Mouse (Mus musculus) brown adipose tissue, adult 24 weeks (tissue): ENCODE results near the gene Mta1. TPM values are rescaled to one million over a fixed set of nuclear protein-coding genes. Genes with fewer than 3 reads are reported as not detected.

Experiments
- H3K27ac ChIP-seq: fragments of 200-500 bp; replicated peaks from 2 replicates; pipeline ENCODE4 v1.5.1; 2012; ENCODE audit warnings: low read depth, mild to moderate bottlenecking, low read length
- H3K4me1 ChIP-seq: fragments of 200-500 bp; 2 replicates; pipeline ENCODE4 v1.6.1; 2012; ENCODE audit warnings: low read length, mixed read lengths; ENCODE audit not compliant: control insufficient read depth, insufficient read depth, insufficient read length
- H3K4me3 ChIP-seq: fragments of 200-500 bp; 2 replicates; pipeline ENCODE4 v1.5.1; 2012; ENCODE audit warnings: low read depth, mild to moderate bottlenecking, low read length, moderate library complexity; ENCODE audit not compliant: insufficient read depth
- polyA plus RNA-seq: library from polyadenylated mRNA; stranded (reverse); fragments of >200 nt; gene quantifications from 2 replicates; pipeline ENCODE4 v1.2.4, GENCODE M21; 2012; ENCODE audit not compliant: missing spikeins, insufficient read depth, insufficient read length

Gene Mta1
- polyA plus RNA-seq, 1 experiment: 20.6 TPM

DNA sequence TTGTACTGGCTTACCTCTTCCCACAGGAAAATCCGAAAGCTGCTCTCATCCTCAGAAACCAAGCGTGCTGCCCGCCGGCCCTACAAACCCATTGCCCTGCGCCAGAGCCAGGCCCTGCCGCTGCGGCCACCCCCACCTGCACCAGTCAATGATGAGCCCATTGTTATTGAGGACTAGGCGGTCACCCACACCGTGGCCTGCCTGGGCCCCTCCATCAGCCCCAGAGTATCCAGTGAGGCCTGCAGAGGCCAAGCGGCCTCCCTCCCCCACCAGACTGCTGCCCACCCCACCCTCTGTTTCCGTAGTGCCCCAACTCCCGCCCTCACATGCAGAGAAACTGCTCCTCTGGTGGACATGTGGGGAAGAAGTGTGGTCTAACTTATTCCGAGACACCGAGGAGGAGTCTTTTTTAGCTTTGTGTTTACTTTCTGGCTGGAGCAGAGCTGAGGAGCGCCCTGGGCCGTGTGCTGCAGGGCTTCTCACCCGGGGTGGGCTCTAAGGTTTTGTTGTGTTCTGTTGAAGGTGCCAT is 38.5 kb downstream of the Mta1 start:
- H3K4me1 ChIP-seq: no peaks in the 10 kb centered on the region
- no peak overlapping the region for H3K27ac ChIP-seq
- no peak overlapping the region for H3K4me3 ChIP-seq

DNA sequence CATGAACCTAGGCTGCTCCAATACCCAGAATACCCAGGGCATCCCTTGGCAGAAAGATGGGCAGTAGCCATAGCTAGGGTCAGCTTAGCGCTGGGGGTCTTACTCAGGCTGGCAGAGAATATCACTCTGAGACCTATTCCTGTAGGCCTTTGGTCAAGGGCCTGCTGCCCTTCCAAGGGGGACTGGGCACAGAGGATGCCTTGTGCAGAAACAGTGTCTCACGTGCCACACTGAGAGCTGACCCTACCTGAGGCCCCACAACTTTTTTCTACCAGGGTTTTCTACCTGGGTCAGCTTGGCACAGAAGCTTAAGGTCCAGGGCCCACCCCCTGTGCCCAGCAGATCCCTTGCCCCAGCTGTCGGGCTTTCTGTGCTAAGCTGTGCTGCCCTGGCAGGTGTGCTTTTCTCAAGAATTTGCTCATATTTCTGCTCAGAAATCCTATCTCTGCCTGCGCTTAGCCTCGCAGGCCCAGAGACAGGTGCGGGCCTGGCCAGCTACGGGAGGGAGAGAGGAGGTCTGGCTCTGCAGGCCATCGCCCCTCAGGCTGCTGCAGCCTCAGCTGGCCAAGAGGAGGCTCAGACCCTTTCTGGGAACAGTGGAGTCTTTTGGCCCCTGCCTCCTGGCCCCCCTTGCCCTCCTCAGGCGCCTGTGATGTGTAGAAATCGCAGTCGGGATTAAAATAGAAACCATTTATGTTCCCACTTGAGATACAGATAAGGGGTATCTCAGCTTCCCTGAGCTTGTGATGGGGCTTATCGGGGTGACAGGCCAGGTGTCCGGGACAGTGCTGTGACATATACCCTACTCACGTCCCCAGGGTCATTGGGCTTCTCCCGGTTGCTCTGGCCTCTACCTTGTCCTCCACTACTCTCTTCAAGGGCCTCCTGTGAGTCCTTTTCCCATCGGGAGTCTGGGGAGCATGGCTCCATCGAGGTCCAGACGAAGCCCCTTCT is 39.5 kb downstream of the Mta1 start:
- Histone ChIP-seq H3K4me3 (no peak overlapping the region), H3K27ac (no peak overlapping the region), H3K4me1 (0 out of 2 replicates have a peak, but pooled peaks cover 3% of the 10 kb centered on the region)

DNA sequence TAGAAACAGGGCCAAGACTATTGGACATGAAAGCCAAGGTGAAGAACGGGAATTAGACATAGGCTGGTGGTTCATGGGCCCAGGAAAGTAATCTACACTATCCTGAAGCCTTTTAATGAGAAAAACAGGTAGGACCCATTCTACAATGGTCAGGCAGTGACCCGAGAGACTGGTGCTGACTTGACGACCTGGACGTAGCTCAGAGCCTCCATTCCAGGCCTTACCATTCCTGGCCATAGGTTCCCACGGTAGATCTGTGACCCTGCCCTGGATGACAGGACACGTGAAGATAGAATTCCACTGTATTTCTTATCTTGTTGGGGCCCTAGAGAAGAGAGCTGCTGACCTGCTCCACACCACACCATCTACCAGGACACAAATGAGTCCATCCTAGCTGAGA is 40.2 kb downstream of the Mta1 start:
- Histone ChIP-seq H3K4me1 (peaks cover 6% of the 10 kb centered on the region; the same call in 1 of the 2 replicates), H3K4me3 (no peak overlapping the region), H3K27ac (no peak overlapping the region)

DNA sequence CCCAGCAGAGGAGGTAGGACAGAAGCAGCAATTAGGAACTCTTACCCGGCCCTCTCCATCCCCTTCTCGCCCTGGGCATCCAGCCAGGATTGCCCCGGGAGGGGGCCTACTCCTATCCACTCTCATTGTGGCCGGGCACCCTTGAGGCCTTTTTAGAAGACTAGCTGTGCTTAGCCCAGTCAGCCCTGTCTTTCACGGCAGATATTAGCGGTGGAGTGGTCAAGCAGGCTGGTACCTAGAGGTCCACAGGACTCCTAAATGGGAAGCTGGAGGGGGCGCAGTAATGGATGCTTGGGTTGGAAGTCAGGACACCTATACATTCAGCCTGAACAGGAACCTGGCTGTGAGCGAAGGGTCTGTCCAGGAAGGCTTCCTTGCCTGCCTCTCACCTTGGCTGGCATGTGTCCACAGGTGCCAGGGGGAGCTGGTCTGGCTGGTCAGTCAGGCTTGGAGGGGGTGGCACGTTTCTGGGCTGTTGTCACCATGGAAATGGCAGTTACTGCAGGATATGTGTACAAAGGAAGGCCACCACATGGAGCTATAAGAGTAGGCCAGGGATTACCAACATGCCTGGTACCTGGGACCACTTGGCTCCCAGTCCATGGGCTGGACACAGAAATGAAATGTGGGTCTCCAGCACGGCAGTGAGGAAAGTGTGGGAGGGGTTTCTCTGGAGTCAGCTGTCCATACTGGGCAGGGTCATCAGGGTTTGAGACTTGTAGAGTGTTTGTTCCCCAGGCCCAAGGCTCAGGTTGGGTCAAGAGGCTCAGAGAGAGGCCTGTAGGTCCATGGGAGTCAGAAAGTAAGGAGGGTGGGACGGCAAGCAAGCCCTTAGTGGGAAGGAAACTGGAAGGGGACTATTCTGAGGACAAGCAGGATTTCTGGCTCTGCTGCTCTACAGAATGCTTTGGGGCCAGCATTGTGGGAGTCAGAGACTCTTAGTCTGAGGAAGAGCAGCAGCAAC is 41.1 kb downstream of the Mta1 start:
- Histone ChIP-seq H3K27ac (no peak overlapping the region), H3K4me3 (peak overlapping the region; percentile 85), H3K4me1 (peaks cover 7% of the 10 kb centered on the region; the same call in 1 of the 2 replicates)

DNA sequence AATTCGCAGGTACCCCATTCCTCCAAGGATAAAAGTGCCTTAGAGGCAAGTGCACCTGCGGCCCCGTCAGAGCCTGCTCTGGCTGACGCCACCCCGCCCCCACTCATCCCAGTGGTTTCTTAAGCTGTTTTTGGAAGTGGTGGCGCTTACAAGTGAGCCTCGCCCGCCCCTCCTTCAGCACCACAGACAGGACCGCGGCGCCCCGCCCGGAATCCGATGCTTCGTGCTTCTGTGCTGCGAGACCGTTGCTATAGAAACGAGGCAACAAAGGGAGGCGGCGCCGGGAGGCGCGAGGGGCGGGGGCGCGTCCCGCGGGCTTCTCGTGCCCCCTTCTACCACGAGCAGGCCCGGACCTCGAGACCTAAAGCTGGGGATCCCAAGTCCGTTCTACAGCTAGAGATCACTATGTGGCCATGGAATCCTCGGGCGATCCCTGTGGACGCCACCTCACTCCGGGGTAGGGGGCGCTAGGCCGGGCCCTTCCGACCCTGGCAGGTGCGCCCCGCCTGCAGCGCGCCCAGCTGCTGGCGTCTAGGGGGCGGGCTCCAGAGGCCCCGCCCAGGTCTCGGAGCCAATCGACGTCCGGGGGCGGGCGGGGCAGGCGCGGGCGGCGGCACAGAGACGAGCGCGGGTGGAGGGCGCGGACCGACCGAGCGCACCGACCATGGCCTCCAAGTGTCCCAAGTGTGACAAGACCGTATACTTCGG is 42.0 kb downstream of the Mta1 start, which contains the start of gene Crip2:
Gene Crip2, plus strand, starts transcription at position 329 of the 708 bp plus-strand sequence.
- Histone ChIP-seq H3K4me1 (peaks cover 12% of the 10 kb centered on the region; the same call in 1 of the 2 replicates), H3K27ac (peak within 1 kb of the TSS; percentile 95), H3K4me3 (peak within 1 kb of the TSS; percentile 95)

DNA sequence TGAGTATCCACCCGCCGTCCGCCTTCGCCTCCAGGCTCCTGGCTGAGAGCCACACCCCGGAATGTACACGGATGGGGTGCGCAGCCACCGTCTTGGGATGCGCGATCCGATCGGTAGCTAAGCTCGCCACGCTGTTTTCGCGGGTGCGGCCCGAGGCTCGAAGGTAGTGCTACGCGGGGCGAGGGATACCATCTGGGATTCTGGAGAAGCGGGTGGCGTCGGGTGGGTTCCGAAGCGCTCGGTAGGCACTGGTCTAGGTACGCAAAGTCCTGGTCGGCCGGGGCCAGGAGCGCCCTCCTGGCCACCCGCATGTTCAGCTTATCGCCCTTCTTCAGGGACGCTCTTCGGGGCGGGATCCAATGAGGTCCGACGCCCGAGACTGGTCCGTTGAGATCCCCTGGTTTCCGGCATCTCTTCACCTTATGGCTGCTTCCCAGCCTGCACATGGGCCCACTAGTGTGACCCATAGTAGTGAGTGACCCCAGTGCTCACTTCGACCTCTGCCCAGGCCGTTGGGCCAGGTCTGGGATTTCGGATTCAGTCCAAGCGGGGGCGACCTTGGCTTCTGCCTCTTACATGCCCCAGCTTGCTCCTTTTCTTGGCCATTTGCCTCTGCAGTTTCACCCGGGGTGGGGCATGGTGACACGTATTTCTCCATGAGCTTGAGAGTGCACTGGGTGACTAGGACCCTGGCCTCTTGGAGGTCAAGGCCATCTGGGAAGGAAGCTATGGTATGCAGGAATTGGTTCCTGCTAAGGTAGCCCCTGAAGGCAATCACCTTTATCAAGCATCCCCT is 42.7 kb downstream of the Mta1 start:
- Histone ChIP-seq H3K27ac (peak overlapping the region; percentile 95), H3K4me3 (peak overlapping the region; percentile 95), H3K4me1 (peaks cover 12% of the 10 kb centered on the region; the same call in 1 of the 2 replicates)

DNA sequence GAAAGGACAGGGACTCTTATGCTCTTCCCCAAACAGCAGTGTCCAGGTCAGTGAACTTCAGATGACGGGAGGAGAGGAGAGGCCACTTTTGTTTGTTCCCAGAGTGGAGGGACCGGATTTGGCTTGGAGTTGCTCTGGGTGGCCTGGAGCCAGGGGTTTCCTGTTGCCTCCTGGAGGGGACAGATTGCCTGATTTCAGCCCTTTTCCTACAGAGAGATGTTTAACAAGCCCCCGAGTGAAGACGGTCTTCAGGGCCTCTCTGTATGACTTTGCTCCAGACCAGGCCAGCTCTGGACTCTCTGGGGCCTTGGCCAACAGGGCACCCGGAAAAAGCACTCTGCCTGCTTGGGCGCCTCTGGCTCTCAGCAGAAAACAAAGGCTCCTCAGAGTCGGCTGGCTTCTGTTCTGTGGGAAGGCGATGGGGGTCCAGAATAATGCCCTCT is 43.5 kb downstream of the Mta1 start:
- H3K27ac ChIP-seq: peak overlapping the region; percentile 95
- H3K4me1 ChIP-seq: peaks cover 12% of the 10 kb centered on the region; the same call in 1 of the 2 replicates
- H3K4me3 ChIP-seq: peak overlapping the region; percentile 95

DNA sequence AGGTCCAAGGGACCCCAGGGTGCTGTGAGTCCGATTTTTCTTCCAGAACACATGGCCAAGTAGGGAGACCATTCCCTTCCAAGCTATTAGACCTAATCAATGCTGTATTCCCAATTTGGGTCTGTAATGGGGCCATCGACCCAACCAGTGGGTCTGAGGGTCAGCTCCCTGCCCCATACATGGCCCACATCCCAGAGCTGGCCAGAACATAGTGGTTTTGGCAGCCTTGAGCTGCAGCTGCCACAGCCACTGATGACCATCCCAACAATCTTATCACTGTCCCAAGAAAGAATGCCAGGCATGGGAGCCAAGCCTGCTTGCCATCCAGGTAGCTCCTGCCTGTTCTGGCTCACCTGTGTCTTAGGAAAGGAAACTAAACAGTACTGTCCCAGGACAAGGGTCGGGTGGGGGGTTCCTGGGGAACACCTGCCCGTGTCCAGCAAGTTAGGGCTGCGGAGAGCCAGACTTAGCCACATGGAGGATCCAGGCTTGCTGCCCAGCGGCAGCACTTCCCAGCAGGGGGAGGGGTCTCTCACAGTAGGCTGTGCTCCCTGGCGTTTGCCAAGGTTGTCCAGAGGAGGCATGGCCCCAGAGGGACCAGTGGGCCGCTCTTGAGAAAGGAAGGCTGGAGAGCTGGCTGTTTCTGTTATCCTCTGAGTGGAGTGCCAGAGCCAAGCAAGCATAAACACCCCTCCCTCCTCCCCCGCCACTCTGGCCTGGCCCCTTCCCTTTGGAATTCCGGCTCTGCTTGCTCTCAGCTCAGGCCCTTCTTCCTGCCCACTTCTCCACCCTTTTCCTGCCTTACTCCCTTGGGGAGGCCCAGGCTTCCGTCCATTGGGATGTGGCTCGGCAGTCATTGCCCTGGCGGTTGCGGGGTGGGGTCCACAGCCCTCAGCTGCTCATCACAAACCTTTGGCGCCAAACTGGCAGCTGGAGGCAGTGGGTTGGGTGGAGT is 44.2 kb downstream of the Mta1 start:
- H3K4me1 ChIP-seq: peaks cover 13% of the 10 kb centered on the region; the same call in 1 of the 2 replicates
- H3K4me3 ChIP-seq: peak overlapping the region; percentile 95
- H3K27ac ChIP-seq: peak overlapping the region; percentile 95

DNA sequence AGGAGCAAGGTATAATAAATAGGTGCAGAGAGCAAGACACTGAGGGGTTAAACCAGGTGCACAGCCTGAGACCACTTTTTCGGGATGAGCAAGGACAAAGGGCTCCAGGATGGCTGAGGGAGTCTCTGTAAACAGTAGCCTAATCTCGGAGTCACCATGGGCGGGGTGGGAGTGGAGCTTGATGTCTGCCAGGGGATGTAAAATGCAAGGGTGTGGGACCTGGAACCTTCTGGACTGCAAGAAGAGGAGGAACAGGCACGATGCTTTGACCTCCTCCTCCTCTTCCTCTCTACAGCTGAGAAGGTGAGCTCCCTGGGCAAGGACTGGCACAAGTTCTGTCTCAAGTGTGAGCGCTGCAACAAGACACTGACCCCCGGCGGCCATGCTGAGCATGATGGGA is 45.1 kb downstream of the Mta1 start:
- Histone ChIP-seq H3K4me1 (peaks cover 14% of the 10 kb centered on the region; the same call in 1 of the 2 replicates), H3K4me3 (peak overlapping the region; percentile 57), H3K27ac (peak overlapping the region; percentile 88)

DNA sequence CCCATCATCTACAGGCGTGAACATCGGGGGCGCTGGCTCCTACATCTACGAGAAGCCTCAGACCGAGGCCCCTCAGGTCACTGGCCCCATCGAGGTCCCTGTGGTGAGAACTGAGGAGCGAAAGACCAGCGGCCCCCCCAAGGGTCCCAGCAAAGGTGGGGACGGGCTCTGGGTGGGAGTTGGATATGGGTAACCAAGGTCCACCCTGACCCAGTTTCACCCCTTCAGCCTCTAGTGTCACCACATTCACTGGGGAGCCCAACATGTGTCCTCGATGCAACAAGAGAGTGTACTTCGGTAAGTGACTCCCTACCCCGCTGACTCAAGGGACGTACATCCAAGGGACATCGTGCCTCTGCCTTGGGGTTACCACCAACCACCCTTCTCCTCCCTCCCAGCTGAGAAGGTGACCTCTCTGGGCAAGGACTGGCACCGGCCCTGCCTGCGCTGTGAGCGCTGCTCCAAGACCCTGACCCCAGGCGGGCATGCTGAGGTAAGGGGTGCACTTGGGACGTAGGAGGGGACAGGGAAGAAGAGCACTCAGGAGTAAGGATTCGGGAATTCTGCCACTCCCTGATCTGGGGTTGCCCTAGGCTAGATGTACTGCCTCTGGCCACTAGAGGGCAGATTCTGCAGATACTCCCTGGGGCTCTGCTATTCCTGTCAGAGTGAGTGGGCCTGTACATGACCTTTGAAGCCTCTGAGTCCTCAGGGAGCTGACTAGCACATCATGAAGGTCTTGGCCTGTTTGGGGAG is 46.1 kb downstream of the Mta1 start:
- H3K4me1 ChIP-seq: peaks cover 17% of the 10 kb centered on the region
- H3K27ac ChIP-seq: peak overlapping the region; percentile 88
- no peak overlapping the region for H3K4me3 ChIP-seq

DNA sequence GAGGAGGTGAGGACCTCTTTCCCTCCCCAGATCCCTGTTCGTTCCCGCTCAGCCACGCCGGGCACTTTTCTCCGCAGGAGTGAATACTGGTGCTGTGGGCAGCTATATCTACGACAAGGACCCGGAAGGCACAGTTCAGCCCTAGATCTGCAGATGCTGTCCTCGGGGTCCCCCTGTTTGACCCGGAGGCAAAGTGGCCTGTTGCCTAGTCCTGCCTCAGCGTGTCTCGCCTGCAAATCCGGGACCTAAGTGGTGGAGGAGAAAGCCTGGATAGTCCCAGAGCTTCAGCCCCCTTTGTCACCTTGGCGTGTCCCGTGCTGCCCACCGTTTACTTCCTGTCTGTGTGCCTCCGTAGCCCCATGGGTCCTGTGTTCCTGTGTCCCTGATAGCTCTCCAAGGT is 46.8 kb downstream of the Mta1 start:
- Histone ChIP-seq H3K27ac (no peak overlapping the region), H3K4me3 (no peak overlapping the region), H3K4me1 (peaks cover 17% of the 10 kb centered on the region)

DNA sequence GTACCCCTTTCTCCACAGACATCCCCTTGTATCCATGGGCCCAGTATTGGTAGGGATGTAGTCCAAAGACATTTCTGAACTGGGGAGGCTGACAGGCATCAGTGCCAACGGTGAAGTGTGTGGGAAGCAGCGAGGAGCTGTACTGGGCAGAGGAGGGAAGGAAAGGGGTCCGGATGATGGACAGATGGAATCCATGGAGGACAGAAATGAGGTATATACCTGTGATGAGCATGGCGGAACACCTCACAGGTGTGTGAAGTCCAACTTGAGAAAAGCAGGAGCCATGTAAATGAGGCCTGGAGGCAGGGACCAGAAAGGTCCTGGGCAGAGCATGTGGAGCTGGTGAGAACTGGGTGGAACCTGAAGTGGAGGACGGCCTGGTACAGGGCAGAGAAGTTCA is 47.5 kb downstream of the Mta1 start:
- Histone ChIP-seq H3K27ac (no peak overlapping the region), H3K4me3 (no peak overlapping the region), H3K4me1 (peaks cover 17% of the 10 kb centered on the region)
